Mouse (Mus musculus) gastrocnemius, adult 8-10 months (tissue): ENCODE data around the gene Sh3bgrl3. TPM values are rescaled to one million over a fixed set of nuclear protein-coding genes. Genes with fewer than 3 reads are reported as not detected.

Experiments
- DNase-seq, 2 experiments: peaks; one replicate each; pipeline ENCODE4 v3.0.0; 2022; ENCODE audit warnings: low spot score in 2 of 2
- total RNA-seq, 4 experiments: library from RNA; stranded (reverse); gene quantifications; 2 replicates each; pipeline ENCODE4 v1.2.4; 2022

Sh3bgrl3 gene
- total RNA-seq, 4 experiments from 2014 or later = 9.0 to 16.5 (median 13.4) TPM

- DNase-seq = no peak
These were observed 893 bp upstream of the Sh3bgrl3 start for GRCm38 (mm10) chr4:134129482-134129881.

GRCm38 (mm10) chr4:134128983-134129362, 384 bp upstream of the Sh3bgrl3 start:
- DNase-seq = no peak

DNA sequence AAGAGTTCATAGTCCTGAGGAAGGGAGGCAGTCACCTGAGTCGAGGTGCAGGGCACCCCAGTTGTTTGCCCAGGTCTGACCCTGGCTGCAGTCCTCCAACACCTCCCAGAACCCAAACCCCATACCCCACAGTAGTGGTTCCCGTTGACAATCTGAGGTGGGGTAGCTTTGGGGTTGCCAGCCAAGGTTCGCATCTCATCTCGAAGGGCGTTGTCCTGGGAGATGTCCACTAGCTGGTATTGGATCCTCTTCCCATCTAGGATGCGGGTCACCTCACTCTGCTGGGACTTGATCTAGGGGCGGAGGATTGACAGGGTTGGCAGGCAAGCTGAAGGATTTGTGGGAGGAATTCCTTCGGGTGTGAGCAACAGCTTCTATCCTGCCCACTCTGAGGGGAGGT, 796 bp downstream of the Sh3bgrl3 start:
- no peak for DNase-seq

DNA sequence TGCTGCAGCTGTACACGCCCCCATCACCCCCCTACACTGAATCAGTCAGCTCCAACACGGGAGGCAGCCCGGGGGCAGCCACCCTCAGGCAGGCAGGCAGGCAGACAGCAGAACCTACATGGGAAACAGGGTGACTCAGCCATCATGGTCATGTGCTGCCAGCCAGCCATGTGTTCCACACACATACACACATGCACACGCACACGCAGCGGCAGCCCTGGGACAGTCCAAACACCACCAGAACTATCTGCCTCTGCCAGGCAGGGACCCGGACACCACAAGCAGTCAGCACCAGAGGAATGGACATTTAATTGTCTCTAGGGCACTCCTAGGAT, 1.5 kb downstream of the Sh3bgrl3 start:
- DNase-seq = no peak

GRCm38 (mm10) chr4:134126300-134127120, 2.1 kb downstream of the Sh3bgrl3 start:
- no peak for DNase-seq

DNA sequence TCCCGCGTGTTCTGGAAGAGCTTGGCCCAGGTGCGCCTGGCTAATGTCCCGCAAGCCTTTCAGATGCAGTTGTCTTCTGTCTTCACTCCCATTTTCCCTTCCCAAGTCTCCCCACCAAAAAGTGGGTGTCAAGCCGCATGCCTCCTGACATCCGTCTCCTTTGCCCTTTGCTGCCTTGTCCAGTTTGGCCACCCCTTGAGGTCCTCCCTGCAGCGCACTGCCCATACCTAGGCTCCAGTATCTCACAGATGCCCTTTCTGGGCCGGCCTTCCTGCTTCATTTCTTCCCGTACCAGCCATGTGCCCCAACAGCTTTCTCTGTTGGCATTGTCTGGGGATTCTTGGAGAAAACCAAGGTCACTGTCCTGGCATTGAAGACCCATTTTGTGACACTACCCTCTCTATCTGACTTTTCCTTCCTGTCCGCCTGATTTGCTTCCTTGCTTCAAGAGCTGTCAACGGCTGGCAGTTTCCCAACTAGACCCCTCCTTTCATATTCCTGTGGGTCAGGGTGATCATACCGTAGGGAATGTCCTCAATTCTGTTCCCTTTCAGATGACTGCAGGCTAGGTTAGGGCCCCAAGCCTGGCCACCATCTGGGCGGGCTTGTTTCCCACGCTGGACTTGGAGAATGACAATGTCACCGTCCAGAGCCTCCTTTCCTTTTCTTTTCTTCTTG, 3.1 kb downstream of the Sh3bgrl3 start:
- no peak for DNase-seq

DNA sequence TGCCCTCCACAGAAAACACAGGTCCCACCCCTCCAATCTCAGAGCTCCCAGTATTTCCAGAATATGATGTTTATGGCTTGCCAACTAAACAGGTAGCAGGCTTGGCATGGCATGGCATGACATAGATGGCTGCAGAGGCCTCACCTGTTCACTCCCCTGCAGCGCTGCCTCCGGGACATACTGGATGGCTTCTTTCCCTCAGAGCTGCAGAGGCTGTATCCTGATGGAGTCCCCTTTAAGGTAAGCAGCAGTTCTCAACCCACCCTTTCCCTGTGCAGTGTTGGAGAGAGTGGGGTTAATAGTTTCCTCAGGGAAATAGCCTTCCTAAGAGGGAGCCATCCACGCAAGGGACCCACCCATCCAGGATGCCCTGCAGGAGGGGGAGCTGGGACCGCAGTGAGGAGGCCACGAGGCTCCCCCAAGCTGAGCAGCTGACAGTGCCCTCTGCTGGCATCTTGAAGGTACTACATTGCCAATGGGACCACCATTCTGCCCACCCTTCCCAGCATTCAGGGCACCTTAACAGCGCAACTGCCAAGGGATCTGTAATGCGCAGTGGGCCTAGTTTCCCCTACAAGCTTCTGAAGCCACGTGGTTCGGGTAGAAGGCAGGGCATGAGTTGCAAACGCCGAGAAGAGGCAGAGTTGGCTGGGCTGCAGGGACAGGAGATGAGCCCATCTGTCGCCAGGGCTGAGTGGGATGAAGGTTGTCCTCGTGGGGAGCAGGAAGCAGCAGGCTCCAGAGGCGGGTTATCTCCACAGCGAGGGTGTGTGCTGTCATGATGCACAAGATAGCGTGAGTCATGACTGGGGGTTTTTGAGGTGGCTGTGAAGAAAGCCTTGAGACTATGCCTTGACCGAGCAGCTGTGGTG, 4.7 kb downstream of the Sh3bgrl3 start:
- no peak for DNase-seq

DNA sequence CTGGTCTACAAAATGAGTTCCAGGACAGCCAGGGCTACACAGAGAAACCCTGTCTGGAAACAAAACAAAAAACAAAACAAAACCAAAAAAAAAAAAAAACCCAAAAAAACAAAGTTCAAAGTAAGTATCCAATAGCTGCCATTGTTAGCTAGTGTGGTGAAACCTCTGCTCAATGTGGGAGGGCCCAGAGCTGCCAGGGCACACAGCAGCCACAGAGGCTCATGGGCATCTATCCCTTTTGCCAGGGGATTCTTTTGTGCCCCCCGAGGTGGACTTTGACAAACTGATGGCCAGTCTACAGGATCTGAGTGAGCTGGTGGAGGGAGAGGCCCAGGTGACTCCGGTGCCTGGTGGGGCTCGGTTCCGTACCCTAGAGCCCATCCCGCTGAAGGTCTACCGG, 5.4 kb downstream of the Sh3bgrl3 start:
- DNase-seq = no peak

- DNase-seq = no peak
These were observed 6.3 kb downstream of the Sh3bgrl3 start for GRCm38 (mm10) chr4:134122281-134122680.

DNA sequence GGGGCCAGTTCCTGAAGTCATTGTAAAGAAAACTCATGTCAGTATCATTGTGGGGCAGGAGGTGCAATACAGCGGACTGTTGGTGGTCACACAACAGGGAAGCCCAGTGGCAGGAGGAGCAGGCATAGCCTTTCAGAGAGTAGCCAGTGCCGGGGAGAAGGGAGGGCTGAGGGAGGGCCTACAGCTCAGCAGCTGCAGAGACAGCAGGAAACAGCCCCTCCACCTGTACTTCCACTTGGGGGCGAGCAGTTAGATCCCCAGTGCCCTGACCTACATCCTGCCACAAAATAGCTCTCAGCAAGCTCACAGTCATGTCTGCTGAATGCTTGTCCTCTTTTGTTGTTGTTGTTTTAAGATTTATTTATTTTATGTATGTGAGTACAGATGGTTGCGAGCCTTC, 7.0 kb downstream of the Sh3bgrl3 start:
- no peak for DNase-seq

DNA sequence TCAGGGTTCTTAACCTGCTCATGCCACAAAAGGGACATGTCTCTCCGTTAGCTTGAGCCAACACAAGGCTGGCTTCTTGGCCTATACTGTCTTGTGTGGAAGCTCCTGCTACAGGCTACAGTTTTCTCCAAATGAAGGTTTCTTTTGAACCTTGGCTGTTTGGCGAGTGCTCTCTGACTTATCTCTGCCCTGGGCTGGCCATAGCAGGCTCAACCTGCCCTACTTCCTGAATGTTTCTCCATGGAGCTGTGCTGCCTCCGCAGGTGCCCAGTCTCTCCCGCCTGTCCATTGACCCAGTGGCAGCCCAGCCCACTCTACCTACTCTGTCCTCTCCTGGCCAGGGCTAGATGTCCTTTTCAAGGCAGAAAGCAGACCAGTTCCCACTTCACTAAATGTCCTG, 7.7 kb downstream of the Sh3bgrl3 start:
- DNase-seq = no peak

GRCm38 (mm10) chr4:134120192-134120805, 8.3 kb downstream of the Sh3bgrl3 start:
- no peak for DNase-seq

- DNase-seq = no peak
These were observed 8.9 kb downstream of the Sh3bgrl3 start for GRCm38 (mm10) chr4:134119644-134120043.

DNA sequence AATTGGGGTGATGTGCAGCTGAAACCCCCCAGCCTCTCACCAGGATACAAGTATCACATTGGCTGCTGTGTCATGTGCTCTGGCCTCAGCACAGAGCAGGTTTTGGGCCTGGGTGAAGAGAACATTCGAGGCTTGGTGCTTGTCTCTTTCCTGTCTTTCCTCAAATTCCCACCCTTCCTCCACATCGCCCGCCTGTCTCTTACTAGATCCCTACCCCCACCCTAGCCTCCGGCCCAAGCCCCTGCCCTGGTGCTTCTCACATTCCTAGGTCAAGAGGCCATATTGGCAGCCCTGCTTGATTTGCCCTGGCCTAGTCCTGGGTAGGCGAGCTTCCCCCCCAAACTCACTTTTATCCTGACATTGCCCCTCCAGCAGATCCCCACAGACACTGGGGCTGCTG, 9.5 kb downstream of the Sh3bgrl3 start:
- DNase-seq = no peak

GRCm38 (mm10) chr4:134118126-134118800, 10.3 kb downstream of the Sh3bgrl3 start:
- no peak for DNase-seq

DNA sequence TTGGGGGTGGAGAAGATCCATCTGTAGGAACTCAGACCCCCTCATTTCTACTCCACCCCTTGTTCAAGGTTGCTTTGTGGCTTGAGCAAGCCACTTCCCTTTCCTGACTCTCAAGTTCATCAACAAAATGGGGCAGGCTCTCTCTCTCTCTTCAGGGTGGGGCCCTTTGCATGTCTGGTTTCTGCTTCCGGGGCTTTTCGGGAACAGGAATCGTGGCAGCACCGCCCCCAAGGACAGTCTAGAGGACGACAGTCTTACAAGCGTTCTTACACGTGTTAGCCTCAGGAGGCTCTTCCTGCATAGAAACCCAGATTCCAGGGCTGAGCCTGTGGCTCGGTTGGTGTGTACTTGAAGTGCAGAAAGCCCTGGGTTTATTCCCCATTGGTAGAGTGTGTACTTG, 11.6 kb downstream of the Sh3bgrl3 start:
- no peak for DNase-seq

GRCm38 (mm10) chr4:134116501-134116900, 12.1 kb downstream of the Sh3bgrl3 start:
- no peak for DNase-seq

GRCm38 (mm10) chr4:134115215-134116144, 13.1 kb downstream of the Sh3bgrl3 start:
- no peak for DNase-seq

DNA sequence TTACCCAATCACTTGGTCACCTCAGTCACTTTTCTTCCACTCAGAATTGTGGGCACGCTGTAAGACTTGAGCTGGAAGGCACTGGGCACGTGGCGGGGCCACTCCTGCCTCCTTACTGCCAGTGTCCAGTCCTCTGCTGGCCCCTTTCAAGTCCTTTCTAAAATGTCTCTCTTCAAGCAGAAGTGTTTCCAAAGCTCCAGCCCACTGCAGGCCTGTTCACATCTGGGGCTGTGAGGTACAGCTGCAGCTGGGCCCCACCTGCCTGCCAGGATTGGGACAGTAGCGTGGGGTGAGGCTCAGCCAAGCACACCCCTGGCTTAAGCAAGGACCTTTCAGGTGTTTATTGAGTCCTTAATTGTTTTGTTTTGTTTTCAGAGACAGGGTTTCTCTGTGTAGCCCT, 14.6 kb downstream of the Sh3bgrl3 start:
- DNase-seq = no peak
